Mouse (Mus musculus): ENCODE results near the gene Rap2b. TPM values are rescaled to one million over a fixed set of nuclear protein-coding genes. Genes with fewer than 3 reads are reported as not detected.

Gene Rap2b
- total RNA-seq, 2 experiments from 2014 or later, result 1.6 to 2.4 TPM

DNA sequence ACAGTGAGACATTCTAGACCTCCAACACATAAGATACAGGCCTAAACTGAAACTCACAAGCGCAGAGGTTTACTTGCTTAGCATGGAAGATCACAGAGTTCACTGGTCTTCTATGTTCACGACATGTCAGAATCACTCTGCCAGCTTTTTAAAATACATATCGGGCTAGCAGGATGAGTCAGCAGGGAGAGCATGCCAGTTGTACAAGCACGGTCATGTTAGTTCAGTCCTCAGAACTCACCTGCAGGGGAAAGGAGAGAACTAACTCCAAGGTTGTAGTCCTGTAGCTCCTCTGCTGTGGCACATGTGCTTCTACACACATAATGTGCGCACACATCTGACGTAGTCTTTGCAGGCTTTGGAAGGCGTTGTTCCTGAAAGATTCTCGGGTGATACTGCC lies 14.6 kb downstream of the Rap2b start:
- no peak for DNase-seq

- DNase-seq, result no peak
These were observed 24.9 kb downstream of the Rap2b start for GRCm38 (mm10) chr3:61386368-61386767.

DNA sequence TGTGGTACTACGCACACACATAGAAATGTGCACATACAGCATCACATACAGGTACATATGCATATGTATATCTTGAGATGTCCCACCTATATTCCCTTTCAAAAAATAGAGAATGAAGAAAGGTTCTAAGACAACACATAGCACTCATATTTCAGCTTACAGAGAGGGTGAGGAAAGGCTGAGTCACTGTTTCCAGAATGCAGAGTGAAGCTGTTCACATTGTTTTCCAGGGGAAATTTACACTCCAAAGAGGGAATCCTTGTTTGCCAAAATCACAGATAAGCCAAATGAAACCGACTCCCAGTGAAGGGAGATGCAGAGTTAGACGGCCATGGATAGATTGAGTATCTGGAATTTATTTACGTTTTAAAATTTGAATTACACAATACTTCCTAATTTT lies 30.1 kb downstream of the Rap2b start:
- no peak for DNase-seq

GRCm38 (mm10) chr3:61392881-61393280 lies 31.4 kb downstream of the Rap2b start:
- no peak for DNase-seq

- no peak for DNase-seq
These were observed 32.1 kb downstream of the Rap2b start for GRCm38 (mm10) chr3:61393520-61393919.

GRCm38 (mm10) chr3:61395382-61395781 lies 33.9 kb downstream of the Rap2b start:
- no peak for DNase-seq

- no peak for DNase-seq
These were observed 35.3 kb downstream of the Rap2b start for GRCm38 (mm10) chr3:61396728-61397127.

GRCm38 (mm10) chr3:61400823-61401387 lies 39.5 kb downstream of the Rap2b start:
- DNase-seq, result no peak

DNA sequence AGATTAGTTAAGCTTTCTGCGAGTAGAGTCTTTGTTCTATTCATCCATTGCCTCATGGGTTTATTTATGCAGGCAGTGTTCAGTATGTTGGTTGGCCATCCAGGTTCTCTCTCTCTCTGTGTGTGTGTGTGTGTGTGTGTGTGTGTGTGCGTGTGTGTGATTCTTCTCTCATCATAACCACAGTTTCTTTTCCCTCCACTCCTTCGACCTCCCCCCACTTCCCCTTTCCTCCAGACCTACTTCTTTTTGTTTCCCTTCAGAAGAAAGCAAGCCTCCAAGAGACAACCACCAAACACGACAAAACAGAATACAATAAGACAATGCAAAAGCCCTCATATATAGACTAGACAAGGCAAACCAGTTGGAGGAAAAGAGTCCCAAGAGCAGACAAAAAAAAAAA lies 45.5 kb downstream of the Rap2b start:
- DNase-seq, result no peak

- DNase-seq, result peak; percentile 10
These were observed 48.2 kb downstream of the Rap2b start for GRCm38 (mm10) chr3:61409683-61410082.

DNA sequence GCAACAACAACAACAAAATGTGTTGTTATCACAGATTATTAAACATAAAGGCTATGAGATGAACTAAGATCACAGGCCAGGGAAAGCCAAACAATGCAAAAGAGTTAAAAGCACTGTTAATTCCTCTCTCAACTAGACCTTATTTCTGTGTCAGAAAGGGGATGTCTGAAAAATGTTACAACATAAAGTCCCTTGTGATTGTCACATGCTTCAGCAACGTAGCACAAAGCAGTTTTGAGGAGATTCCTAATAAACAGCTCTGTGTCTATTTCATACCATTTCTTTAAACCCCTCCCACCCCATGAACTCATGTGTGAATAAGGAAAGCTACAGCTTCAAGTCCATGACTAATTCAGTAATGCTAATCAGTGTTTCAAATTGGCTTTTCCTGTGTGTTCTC lies 54.4 kb downstream of the Rap2b start:
- no peak for DNase-seq

Other genes starting within 250 kb of the Rap2b start
- under 1 TPM; 0.08 TPM for gene B430305J03Rik, start 4.3 kb downstream of the Rap2b start, total RNA-seq (2021)

Measured in gastrocnemius, postnatal 25 days (tissue).